Comparison of ENCODE assay signal across 10 mouse cellular contexts in the genomic region with DNA sequence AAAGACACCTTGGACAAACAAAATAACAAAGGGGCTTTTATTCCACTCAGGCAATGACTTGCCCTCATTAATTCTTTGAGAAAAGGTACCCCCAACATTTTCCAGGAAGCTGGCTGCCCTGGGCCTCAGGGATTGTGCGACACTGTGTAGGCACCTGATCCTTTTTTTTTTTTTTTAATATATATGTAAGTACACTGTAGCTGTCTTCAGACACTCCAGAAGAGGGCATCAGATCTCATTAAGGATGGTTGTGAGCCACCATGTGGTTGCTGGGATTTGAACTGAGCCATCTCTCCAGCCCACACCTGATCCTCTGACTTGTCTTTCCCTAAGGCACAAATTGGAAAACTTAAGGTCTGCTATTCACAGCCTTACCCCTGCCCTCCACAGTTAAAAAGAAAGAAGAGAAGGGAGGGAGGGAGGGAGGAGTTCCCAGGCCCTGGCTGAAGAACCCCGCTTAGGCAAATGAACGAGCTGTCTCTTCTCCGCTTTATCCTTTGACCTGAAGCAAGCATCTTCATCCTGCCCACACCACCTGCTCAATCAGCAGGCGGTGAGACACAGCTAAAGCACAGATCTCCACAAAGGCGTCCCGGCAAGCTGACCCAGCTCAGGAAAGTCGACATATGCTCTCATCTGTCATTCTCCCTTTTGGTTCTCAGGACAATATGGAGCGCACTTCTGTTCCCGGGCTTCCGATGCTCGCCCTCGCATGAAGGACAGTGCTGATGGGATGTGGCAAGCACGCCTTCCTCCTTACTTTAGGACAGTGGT.
DNase-seq lines count a peak whose midpoint lies in the region; ATAC-seq lines count a peak whose summit lies in the region.
"Had no signal": no experiment of that assay in that cellular context is flagged by ENCODE, and none has a peak within 500 bp of the region (broad histone marks: within the 10 kb centered on the region; RNA-seq: fewer than 3 reads in every experiment).

No protein-coding gene starts in this region.

- no peak overlapping the region for H3K4me3 ChIP-seq in embryonic facial prominence, embryonic 14.5 days (ENCODE audit: low read depth, low read length)
- no peak overlapping the region for H3K4me3 ChIP-seq in embryonic facial prominence, embryonic 10.5 days
- H3K4me3 ChIP-seq in lung, embryonic 15.5 days: no peak overlapping the region
- no peak overlapping the region for H3K4me3 ChIP-seq in hindbrain, embryonic 12.5 days
- no peak overlapping the region for H3K4me3 ChIP-seq in stomach, embryonic 16.5 days (replicated peaks; ENCODE audit: low read length)
- H3K4me3 ChIP-seq: left cerebral cortex, adult 2 months; neural tube, embryonic 13.5 days had no signal

- WGBS in embryonic facial prominence, embryonic 14.5 days: 51% methylated on average over 14 of the region's 14 CpGs
- WGBS in embryonic facial prominence, embryonic 10.5 days: 48% methylated on average over 14 of the region's 14 CpGs
- WGBS in lung, embryonic 15.5 days: 44% methylated on average over 14 of the region's 14 CpGs
- WGBS in hindbrain, embryonic 12.5 days: 29% methylated on average over 14 of the region's 14 CpGs
- 50% methylated on average over 14 of the region's 14 CpGs for WGBS in stomach, embryonic 16.5 days

- no peak overlapping the region for H3K27ac ChIP-seq in embryonic facial prominence, embryonic 14.5 days (replicated peaks; ENCODE audit: low read depth, low read length)
- H3K27ac ChIP-seq in embryonic facial prominence, embryonic 10.5 days (replicated peaks): no peak overlapping the region
- H3K27ac ChIP-seq in lung, embryonic 15.5 days: peak overlapping the region; percentile 56
- H3K27ac ChIP-seq in hindbrain, embryonic 12.5 days: no peak overlapping the region; the same call in 1 of the 2 replicates
- peak overlapping the region; percentile 16; the same call in 1 of the 2 replicates for H3K27ac ChIP-seq in stomach, embryonic 16.5 days (ENCODE audit: low read length)
- H3K27ac ChIP-seq: left cerebral cortex, adult 2 months; neural tube, embryonic 13.5 days had no signal

- no peak overlapping the region for H3K9ac ChIP-seq in embryonic facial prominence, embryonic 14.5 days (ENCODE audit: low read depth, low read length)
- H3K9ac ChIP-seq in lung, embryonic 15.5 days: no peak overlapping the region
- no peak overlapping the region for H3K9ac ChIP-seq in hindbrain, embryonic 12.5 days
- no peak overlapping the region for H3K9ac ChIP-seq in stomach, embryonic 16.5 days (ENCODE audit: low read length)
- H3K9ac ChIP-seq: neural tube, embryonic 13.5 days had no signal

- no peak overlapping the region for H3K4me2 ChIP-seq in embryonic facial prominence, embryonic 14.5 days (ENCODE audit: low read depth, low read length)
- H3K4me2 ChIP-seq in lung, embryonic 15.5 days: peak overlapping the region; percentile 29; the same call in 1 of the 2 replicates
- no peak overlapping the region for H3K4me2 ChIP-seq in hindbrain, embryonic 12.5 days (replicated peaks)
- H3K4me2 ChIP-seq in stomach, embryonic 16.5 days (ENCODE audit: low read depth, low read length): no peak overlapping the region
- H3K4me2 ChIP-seq: neural tube, embryonic 13.5 days had no signal

- H3K9me3 ChIP-seq in embryonic facial prominence, embryonic 14.5 days (ENCODE audit: control insufficient read depth, low read length): no peaks in the 10 kb centered on the region
- no peaks in the 10 kb centered on the region for H3K9me3 ChIP-seq in embryonic facial prominence, embryonic 10.5 days
- H3K9me3 ChIP-seq in lung, embryonic 15.5 days: no peaks in the 10 kb centered on the region
- H3K9me3 ChIP-seq in hindbrain, embryonic 12.5 days (replicated peaks): 0 out of 2 replicates have a peak, but pooled peaks cover 2% of the 10 kb centered on the region
- H3K9me3 ChIP-seq in stomach, embryonic 16.5 days (replicated peaks; ENCODE audit: control insufficient read depth, low read length): 0 out of 2 replicates have a peak, but pooled peaks cover 4% of the 10 kb centered on the region
- H3K9me3 ChIP-seq: neural tube, embryonic 13.5 days had no signal

- peak; percentile 35 for ATAC-seq in embryonic facial prominence, embryonic 14.5 days (ENCODE audit: low read depth)
- no peak for ATAC-seq in lung, embryonic 15.5 days (ENCODE audit: borderline replicate concordance, extremely low read depth, low FRiP score, low TSS enrichment)
- ATAC-seq in hindbrain, embryonic 12.5 days (ENCODE audit: low FRiP score): peak; percentile 51; the same call in 1 of the 2 replicates
- ATAC-seq in stomach, embryonic 16.5 days (ENCODE audit: insufficient read depth, low FRiP score): peak; percentile 46; the same call in 1 of the 2 replicates
- no peak for ATAC-seq in CD4-positive, CD25-positive, alpha-beta regulatory T cell, adult 4 months

- no peaks in the 10 kb centered on the region for H3K27me3 ChIP-seq in embryonic facial prominence, embryonic 14.5 days (replicated peaks; ENCODE audit: control insufficient read depth, insufficient read depth, low read length)
- no peaks in the 10 kb centered on the region for H3K27me3 ChIP-seq in embryonic facial prominence, embryonic 10.5 days (replicated peaks; ENCODE audit: low read depth, poor library complexity, severe bottlenecking)
- H3K27me3 ChIP-seq in lung, embryonic 15.5 days: no peaks in the 10 kb centered on the region
- H3K27me3 ChIP-seq in hindbrain, embryonic 12.5 days: no peaks in the 10 kb centered on the region
- H3K27me3 ChIP-seq in stomach, embryonic 16.5 days (ENCODE audit: control insufficient read depth, insufficient read depth, low read length): no peaks in the 10 kb centered on the region
- H3K27me3 ChIP-seq: neural tube, embryonic 13.5 days had no signal

- no peak for DNase-seq in embryonic facial prominence, embryonic 14.5 days (ENCODE audit: low spot score)
- no peak for DNase-seq in embryonic facial prominence, embryonic 10.5 days (ENCODE audit: low spot score)
- DNase-seq in lung, adult 18-20 months: no peak
- no peak for DNase-seq in layer of hippocampus, adult 8-10 months (ENCODE audit: low spot score in 2 of 2)

- H3K4me1 ChIP-seq in embryonic facial prominence, embryonic 14.5 days (ENCODE audit: control insufficient read depth, insufficient read depth, low read length): peaks cover 11% of the 10 kb centered on the region
- H3K4me1 ChIP-seq in embryonic facial prominence, embryonic 10.5 days: peaks cover 34% of the 10 kb centered on the region
- peaks cover 47% of the 10 kb centered on the region for H3K4me1 ChIP-seq in lung, embryonic 15.5 days
- H3K4me1 ChIP-seq in hindbrain, embryonic 12.5 days: peaks cover 26% of the 10 kb centered on the region
- peaks cover 27% of the 10 kb centered on the region for H3K4me1 ChIP-seq in stomach, embryonic 16.5 days (ENCODE audit: control insufficient read depth, insufficient read depth, low read length)

- H3K36me3 ChIP-seq in embryonic facial prominence, embryonic 14.5 days (ENCODE audit: control insufficient read depth, insufficient read depth, low read length): no peaks in the 10 kb centered on the region
- no peaks in the 10 kb centered on the region for H3K36me3 ChIP-seq in embryonic facial prominence, embryonic 10.5 days (replicated peaks)
- H3K36me3 ChIP-seq in lung, embryonic 15.5 days: no peaks in the 10 kb centered on the region
- H3K36me3 ChIP-seq in hindbrain, embryonic 12.5 days: no peaks in the 10 kb centered on the region
- H3K36me3 ChIP-seq in stomach, embryonic 16.5 days (ENCODE audit: control insufficient read depth, insufficient read depth, low read length): no peaks in the 10 kb centered on the region
- H3K36me3 ChIP-seq: neural tube, embryonic 13.5 days had no signal

Comparison
In these comparisons a context has a peak if more than half of its experiments do, and no peak if none do; other contexts are left out.
1. ATAC-seq: peak in embryonic facial prominence, embryonic 14.5 days (single experiment), hindbrain, embryonic 12.5 days (single experiment) and stomach, embryonic 16.5 days (single experiment); none in lung, embryonic 15.5 days (single experiment) and CD4-positive, CD25-positive, alpha-beta regulatory T cell, adult 4 months (single experiment).
2. H3K27ac ChIP-seq: peak in lung, embryonic 15.5 days (single experiment) and stomach, embryonic 16.5 days (single experiment); none in embryonic facial prominence, embryonic 14.5 days (single experiment), embryonic facial prominence, embryonic 10.5 days (single experiment) and hindbrain, embryonic 12.5 days (single experiment).